Mouse (Mus musculus) liver, embryonic 16.5 days (tissue): ENCODE measurements around the gene Socs5. TPM values are rescaled to one million over a fixed set of nuclear protein-coding genes. Genes with fewer than 3 reads are reported as not detected.

Source experiments
- ATAC-seq: fragments of 200-750 bp; cut with Nextera tagmentation; 2 replicates; pipeline ENCODE4 v1.8.0; 2017; ENCODE audit warnings: low read depth, mild to moderate bottlenecking, moderate number of reproducible peaks, moderate library complexity
- H3K27ac ChIP-seq: fragments of 300-500 bp; sonication (generic); 2 replicates; pipeline ENCODE4 v1.5.1; 2014; ENCODE audit warnings: mild to moderate bottlenecking, low read length
- H3K27me3 ChIP-seq: fragments of 300-500 bp; sonication (generic); 2 replicates; pipeline ENCODE4 v1.6.1; 2014; ENCODE audit warnings: low read depth, low read length, mixed read lengths; ENCODE audit not compliant: control insufficient read depth, insufficient read depth
- H3K36me3 ChIP-seq: fragments of 300-500 bp; sonication (generic); 2 replicates; pipeline ENCODE4 v1.6.1; 2014; ENCODE audit warnings: mild to moderate bottlenecking; ENCODE audit not compliant: control insufficient read depth, insufficient read depth
- H3K4me1 ChIP-seq: fragments of 300-500 bp; sonication (generic); 2 replicates; pipeline ENCODE4 v1.6.1; 2014; ENCODE audit warnings: low read depth, low read length, mixed read lengths; ENCODE audit not compliant: control insufficient read depth
- H3K4me2 ChIP-seq: fragments of 300-500 bp; sonication (generic); 2 replicates; pipeline ENCODE4 v1.6.1; 2014; ENCODE audit warnings: low read depth, low read length, mixed read lengths
- H3K4me3 ChIP-seq: fragments of 300-500 bp; sonication (generic); 2 replicates; pipeline ENCODE4 v1.5.1; 2014; ENCODE audit warnings: low read depth, mild to moderate bottlenecking, low read length
- H3K9ac ChIP-seq: fragments of 300-500 bp; sonication (generic); 2 replicates; pipeline ENCODE4 v1.6.1; 2014; ENCODE audit warnings: low read depth, low read length
- H3K9me3 ChIP-seq: fragments of 300-500 bp; sonication (generic); replicated peaks from 2 replicates; pipeline ENCODE4 v1.6.1; 2016; ENCODE audit warnings: low read length; ENCODE audit not compliant: control insufficient read depth
- WGBS: fragments of 180-500 bp; shearing (Covaris S2); extraction: QIAGEN DNeasy Blood & Tissue Kit; methylation state at CpG from one replicate; pipeline ENCODE4 v1.1.7; 2014; ENCODE audit not compliant: insufficient replicate concordance; 5-methylcytosine and 5-hydroxymethylcytosine counted together
- microRNA-seq: library from miRNA; unstranded; fragments of <30 nt; microRNA quantifications from one replicate; pipeline ENCODE4, GENCODE M21; 2016
- polyA plus RNA-seq: library from polyadenylated mRNA; unstranded; fragments of >200 nt; fragmentation: Nextera tagmentation; extraction: Ambion mirVana; gene quantifications from 2 replicates; pipeline ENCODE4 v1.2.1, GENCODE M21; 2015

Socs5 gene
- polyA plus RNA-seq, 1 experiment from 2014 or later, result 1.9 TPM

DNA sequence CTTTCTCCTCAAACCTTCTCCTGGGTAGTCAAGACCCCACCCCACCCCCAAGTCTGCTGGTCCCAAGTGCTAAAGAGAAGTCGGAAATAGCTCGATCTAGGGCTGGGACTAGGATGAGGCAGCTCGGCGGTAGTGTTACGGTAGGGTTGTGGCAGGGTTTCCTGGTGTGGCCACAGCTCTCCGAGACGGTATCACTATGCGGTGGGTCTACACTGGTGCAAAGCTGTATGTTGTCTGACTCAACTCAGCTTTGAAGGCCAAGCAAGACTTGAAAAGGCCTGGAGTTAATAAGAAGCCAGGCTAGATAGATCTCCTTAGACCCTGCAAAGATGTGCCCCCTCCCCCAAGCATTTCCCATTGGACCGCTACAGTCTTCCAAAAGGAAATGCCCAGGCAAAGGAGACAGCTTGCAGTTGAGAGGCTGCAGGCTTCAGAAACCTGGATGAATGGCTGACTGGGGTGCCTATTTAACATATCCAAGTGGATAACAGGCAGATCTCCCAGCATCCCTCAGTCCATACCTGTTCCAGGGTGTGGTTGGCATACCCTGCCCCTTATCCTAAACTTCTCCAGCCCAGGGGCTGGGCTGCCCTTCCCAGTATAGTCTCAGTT lies 72.6 kb downstream of the Socs5 start:
- no peaks in the 10 kb centered on the region for H3K27me3 ChIP-seq
- H3K4me3 ChIP-seq, result no peak overlapping the region
- no peak overlapping the region for H3K9ac ChIP-seq
- no peaks in the 10 kb centered on the region for H3K4me1 ChIP-seq
- H3K36me3 ChIP-seq, result no peaks in the 10 kb centered on the region
- H3K9me3 ChIP-seq, result no peaks in the 10 kb centered on the region
- ATAC-seq, result no peak
- no peak overlapping the region for H3K4me2 ChIP-seq
- no peak overlapping the region for H3K27ac ChIP-seq
- WGBS, result 33% methylated on average over 9 of the region's 9 CpGs

DNA sequence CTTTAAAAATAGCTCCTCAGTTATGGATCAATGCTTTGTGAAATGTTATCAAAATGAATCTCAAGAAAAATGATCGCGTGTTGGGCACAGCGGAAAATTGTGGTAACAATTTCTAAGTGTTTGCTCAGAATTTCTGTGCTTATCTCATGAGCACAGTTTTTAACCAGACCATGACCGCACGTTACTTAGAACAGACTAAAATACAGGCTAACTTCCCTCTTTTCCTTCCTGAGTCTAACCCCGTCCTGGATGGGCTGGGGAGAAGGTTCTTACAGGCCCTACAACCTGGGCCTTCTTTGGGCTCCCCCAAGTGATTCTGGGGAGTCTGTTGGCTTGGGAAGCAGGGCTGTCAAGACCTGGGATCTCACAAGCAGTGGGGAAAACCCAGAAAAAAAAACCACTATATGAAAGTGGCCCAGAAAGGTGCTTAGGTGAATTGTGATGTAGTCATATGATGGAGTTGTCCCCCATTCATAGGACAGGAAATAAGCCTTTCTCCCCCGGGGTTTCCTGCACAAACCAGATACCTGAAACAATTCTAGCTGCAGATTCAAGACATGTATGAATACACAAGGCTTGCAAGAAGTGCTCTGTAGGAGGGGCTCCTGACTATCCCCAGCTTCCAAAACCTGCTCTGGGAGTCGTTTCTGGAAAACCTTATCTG lies 74.3 kb downstream of the Socs5 start:
- H3K27ac ChIP-seq, result no peak overlapping the region
- no peak for ATAC-seq
- no peak overlapping the region for H3K9ac ChIP-seq
- H3K9me3 ChIP-seq, result no peaks in the 10 kb centered on the region
- H3K36me3 ChIP-seq, result no peaks in the 10 kb centered on the region
- no peaks in the 10 kb centered on the region for H3K27me3 ChIP-seq
- 15% methylated on average over 8 of the region's 8 CpGs for WGBS
- H3K4me3 ChIP-seq, result no peak overlapping the region
- no peak overlapping the region for H3K4me2 ChIP-seq
- H3K4me1 ChIP-seq, result no peaks in the 10 kb centered on the region

DNA sequence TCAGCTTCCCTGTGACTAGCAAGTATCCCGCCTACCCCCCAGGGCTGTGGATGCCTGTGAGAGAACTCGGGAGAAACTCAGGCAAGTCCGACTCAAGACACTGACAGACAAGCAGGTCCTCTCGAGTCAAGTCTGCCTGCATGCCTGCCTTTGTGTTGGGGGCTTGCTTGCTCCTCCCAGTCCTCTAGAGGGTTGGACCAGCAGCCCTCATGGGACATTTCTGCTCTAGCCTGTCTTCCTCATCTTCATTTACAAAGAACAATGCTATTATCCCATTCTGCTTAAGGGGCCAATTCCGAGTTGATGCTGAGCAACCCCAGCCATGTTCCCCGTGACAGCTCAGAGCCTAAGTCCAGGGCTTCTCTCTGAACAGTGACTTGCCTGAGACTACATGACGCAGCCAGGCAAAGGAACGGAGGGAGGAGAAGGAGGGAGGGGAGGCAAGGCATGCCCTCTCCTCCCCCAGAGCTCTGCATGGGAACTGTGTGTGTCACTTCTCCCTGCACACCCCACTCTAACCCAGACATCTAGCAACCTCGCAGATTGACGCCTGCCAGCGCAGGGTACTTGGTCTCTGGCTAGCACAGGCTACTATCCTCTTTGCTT lies 78.1 kb downstream of the Socs5 start:
- Histone ChIP-seq H3K27me3 (no peaks in the 10 kb centered on the region), H3K9me3 (no peaks in the 10 kb centered on the region), H3K27ac (no peak overlapping the region), H3K4me3 (no peak overlapping the region), H3K4me2 (no peak overlapping the region), H3K36me3 (no peaks in the 10 kb centered on the region), H3K4me1 (no peaks in the 10 kb centered on the region), H3K9ac (no peak overlapping the region)
- ATAC-seq, result no peak
- 23% methylated on average over 11 of the region's 11 CpGs for WGBS

DNA sequence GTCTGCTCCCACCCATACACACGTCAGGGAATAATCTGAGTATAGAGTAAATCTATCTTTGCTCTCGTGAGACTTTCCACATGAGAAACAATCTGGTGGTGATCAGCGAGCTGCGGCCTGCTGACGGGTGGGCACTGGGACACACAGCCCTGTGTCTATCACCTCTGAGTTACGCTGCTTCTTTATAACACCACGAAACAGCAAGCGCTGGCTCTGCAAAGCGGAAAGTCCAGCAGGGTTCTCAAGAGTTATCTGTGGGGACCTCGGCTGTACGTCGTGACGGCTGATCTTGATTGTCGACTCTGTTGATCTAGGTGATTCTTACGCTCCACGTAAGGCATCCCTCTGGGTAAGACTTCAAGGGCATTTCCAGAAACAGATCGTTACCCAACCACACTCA lies 79.5 kb downstream of the Socs5 start:
- no peaks in the 10 kb centered on the region for H3K27me3 ChIP-seq
- 71% methylated on average over 17 of the region's 17 CpGs for WGBS
- H3K36me3 ChIP-seq, result no peaks in the 10 kb centered on the region
- H3K9me3 ChIP-seq, result no peaks in the 10 kb centered on the region
- H3K4me1 ChIP-seq, result no peaks in the 10 kb centered on the region
- ATAC-seq, result no peak
- no peak overlapping the region for H3K9ac ChIP-seq
- H3K27ac ChIP-seq, result no peak overlapping the region
- H3K4me2 ChIP-seq, result no peak overlapping the region
- H3K4me3 ChIP-seq, result no peak overlapping the region

Small RNA genes lying within 50 kb of the gene (microRNA-seq; reads per million reads assigned to microRNA genes)
- gene Gm22346, result not detected

Other genes starting within 250 kb of the Socs5 start
- not detected in 2 replicates for gene Tmem247, start 190.3 kb upstream of the Socs5 start, polyA plus RNA-seq
- not detected in 2 replicates for gene Atp6v1e2, start 159.8 kb upstream of the Socs5 start, polyA plus RNA-seq
- gene Rhoq, start 144.6 kb upstream of the Socs5 start, polyA plus RNA-seq, result 0.86 and 1.1 TPM in 2 replicates
- 10.7 TPM in 2 replicates for gene Pigf, start 82.3 kb upstream of the Socs5 start, polyA plus RNA-seq
- gene Cript, start 82.1 kb upstream of the Socs5 start, polyA plus RNA-seq, result 57.1 and 62.6 TPM in 2 replicates
- gene Mcfd2, start 158.3 kb downstream of the Socs5 start, polyA plus RNA-seq, result 93.6 and 103 TPM in 2 replicates
- 7.6 and 8.3 TPM in 2 replicates for gene Ttc7, start 175.2 kb downstream of the Socs5 start, polyA plus RNA-seq